Mouse (Mus musculus) lung, adult 18-20 months (tissue): Measurements from ENCODE around the gene Trpv3.
"Not testable (repeated sequence)": the region's sequence is repeated elsewhere in the genome, so short reads cannot be mapped to it uniquely, and the experiment has no call there.

Source experiments
- DNase-seq, 2 experiments: peaks; one replicate each; pipeline ENCODE4 v3.0.0; 2022; ENCODE audit warnings: mixed read lengths in 2 of 2

The Trpv3 gene

DNA sequence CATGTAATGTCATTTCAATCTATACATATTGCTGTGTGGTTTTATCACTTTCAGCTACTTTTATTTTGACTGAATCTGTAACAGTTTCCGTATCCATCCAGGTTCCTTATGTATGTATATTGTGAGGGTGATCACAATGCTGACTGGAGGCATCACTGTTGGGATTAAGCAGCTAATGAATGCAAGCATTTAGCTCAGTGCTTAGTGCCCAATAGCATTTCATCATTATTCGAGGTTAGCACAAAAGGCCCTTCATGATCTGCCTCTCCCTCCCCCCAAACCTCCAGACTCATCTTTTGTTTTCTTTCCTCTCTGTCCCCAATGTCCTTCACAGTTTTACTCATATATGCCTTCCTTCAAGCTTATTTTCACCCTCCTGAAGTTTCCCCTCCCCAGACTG, 35.9 kb downstream of the Trpv3 start:
- DNase-seq = no peak

DNA sequence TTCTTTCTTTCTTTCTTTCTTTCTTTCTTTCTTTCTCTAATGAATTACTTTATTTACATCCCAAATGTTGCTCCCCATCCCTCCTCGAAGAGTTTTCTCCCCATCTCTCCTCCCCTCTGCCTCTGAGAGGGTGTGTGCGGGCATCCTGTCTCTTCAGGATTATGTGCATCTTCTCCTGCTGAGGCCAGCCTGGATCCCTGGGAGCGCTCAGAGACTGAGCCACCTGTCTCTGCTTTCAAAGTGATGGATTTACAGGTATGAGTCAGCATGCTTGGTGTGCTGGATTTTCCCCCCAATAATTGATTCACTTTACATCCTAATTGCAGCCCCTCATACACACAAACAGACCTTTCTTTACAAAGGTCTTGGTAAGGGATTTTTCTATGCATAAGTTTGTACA, 48.8 kb downstream of the Trpv3 start:
- DNase-seq = no peak

DNA sequence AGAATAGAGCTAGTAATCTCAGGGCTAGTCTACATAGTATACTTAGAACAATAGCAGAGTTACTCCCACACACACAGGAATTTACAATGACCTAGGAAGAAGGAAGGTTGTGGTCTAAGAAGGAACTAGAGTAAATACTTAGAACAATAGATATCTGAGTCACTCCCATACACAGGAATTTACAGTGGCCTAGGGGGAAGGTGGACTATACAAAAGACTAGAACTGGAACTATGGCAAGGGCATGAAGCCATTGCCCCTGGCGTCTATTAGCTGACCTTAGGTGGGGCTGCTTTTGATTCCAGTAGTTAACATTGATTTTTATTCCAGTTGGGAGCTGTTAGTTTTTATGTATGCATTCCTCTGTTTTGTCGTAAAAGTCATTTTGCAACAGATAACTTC, 51.4 kb downstream of the Trpv3 start:
- peak in 1 of 2 experiments; percentile 8 for DNase-seq

DNA sequence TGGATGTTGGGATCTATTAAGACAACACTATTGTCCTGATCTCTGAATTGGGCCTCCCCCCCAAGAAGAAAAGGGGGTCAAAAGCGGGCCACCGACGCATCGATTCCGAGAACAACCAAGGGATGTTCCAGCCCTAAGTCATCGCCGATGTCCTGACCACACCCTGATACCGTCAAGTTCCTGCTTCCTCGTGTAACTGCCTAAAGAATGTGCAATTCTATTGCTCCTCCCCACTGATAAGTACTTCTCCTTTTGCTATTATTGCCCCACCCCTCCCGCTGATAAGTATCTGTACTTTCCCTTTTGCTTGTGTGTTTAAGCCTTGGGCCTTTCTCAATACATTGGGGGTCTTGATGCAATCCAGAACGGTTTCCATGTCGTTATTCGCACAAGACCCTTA, 53.9 kb downstream of the Trpv3 start:
- DNase-seq = not testable (repeated sequence)

DNA sequence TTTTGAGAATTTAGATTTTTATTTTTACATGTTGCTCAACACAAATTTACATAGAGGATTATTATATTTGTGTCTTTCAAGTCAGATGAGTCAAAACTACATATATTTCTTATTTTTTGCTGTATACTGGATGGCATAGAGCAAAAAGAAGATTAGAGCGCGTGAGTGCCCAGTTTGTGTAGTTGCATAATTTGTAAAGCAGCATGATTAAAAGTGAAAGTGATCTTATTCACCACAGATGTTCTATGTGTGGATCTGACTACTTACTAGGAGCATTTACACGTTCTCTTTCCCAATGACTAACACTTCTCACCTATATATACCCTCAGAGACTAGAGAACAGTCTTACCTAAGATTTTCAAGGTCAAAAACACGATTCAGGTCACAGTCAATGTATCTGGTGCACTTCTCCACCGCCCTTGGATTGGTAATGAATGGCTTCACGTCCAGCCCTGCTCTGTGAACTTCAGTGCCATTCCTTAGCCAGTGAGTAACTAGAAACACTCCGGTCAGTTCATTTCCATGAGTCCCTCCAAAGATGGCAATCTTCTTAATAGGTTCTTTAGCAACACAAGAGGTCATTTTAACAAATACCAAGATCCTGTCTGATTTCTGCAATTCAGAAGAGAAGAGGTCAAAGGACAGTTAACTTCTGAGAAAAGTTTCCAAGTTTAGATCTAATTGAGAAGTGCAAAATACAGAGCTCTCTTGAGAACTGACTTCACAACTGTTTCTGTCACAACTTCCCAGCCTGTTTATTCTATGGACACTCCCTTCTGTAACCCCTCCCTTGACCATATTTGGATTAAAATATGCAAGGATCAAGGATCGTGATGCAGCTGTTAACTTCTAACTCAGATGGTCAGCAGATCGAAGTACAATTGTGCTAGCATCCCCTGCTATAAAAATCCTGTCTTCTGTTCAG, 57.0 kb downstream of the Trpv3 start:
- peak in 1 of 2 experiments; percentile 11 for DNase-seq

DNA sequence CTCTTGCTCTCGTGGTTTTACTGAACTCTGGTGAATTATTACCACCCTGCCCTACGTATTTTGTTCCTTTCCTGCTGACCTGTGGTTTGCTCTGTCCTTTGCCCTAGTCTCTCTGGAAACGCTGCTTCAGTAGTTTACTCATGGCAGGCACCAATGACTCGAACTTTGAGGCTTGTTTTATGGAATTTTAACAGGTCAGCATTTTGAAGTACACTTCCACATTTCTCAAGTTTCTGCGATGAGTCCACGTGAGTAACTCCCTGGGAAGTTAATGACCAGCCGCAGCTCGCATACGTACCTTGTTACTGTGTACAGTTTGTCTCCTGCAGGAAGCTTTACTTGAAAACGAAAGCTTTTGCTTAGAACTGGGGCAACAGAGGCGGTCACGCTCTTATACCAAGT, 59.3 kb downstream of the Trpv3 start:
- DNase-seq = peak; percentile 17 to 51

DNA sequence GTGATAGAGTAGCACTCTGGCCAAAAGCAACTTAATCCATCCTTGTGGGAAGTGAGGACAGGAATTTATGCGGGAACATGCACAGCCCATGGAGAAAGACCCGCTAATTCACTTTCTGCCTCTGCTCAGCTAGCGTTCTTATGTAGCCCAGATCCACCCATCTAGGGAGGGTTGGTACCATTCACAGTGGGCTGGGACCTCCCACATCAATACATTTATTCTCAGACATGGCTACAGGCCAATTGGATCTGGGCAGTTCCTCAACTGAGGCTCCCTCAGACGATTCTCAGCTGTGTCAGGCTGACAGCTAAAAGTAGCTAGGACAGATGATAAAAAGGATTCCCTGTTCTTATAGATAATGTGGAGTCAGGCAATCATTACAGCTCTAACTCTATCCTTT, 60.2 kb downstream of the Trpv3 start:
- no peak for DNase-seq

DNA sequence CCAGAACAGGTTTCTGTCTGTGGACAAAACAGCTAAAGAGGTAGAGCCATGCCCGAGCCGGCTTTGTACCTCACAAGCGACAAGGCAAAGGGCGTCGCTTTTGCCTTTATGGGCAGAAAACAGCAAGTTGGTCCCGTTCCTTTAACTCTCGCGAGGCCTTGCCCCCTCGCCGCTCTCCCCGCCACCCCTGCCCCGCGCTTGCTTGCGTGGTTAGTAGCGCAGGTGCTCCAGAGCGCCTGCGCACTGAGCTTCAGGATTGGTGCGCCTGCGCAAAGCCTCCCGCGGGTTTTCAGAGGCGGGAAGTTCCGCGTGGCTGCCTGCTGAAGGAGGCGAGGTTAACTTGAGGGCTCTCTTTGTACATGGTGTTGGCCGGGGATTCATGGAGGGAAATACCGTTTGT, 62.3 kb downstream of the Trpv3 start, which contains the start of the genes Aspa, Gm49340 and Spata22:
Gene Aspa, minus strand, starts transcription at position 155 of the 400 bp plus-strand sequence.
Gene Gm49340, plus strand, starts transcription at position 300 of the 400 bp plus-strand sequence.
Gene Spata22, plus strand, starts transcription at position 300 of the 400 bp plus-strand sequence.
- DNase-seq = no peak

DNA sequence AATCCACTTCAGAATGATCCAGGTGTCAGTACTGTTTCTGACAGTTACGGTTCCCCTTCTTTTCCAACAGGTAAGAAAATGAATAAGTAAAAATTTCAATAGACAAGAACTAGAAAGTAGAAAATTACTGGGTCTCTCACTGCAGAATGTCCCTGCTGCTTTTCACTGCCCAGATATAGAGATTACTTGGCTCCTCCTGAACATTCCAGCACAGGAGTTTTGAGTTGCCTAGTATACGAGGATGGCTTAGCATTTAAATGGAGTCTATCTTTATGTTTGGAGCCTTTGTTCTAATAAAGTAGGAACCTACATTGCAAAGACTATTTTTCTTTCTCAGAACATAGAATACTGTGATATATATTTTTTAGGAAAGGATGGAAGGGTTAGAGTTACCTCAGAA, 66.2 kb downstream of the Trpv3 start:
- DNase-seq = no peak

DNA sequence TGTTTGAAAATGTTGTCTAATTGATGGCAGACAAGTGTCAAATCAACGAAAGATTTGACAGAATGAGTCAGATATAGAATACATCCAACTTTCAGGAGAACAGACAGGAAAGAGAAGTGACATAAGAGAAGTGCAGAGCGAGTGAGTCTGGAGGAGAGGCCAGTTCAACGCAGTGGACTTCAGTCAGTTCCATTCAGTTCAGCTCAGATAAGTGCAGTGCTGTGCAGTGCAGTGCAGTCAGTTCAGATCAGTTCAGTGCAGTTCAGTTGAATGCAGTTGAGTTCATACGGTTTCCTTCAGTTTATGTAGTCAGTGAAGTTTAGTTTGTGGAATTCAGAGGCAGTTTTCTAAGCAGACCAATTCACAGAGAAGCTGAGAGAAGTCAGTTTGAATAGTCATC, 69.7 kb downstream of the Trpv3 start:
- no peak for DNase-seq
